Mouse (Mus musculus): Measurements from ENCODE around the gene Krt80. TPM values are rescaled to one million over a fixed set of nuclear protein-coding genes. Genes with fewer than 3 reads are reported as not detected.

The Krt80 gene
- total and polyA plus RNA-seq, 3 experiments = 2.2 to 3.2 (median 2.8) TPM

- intact Hi-C loops (cut with DNase I) = no loop called here
- DNase-seq = no peak
- no peak for TF ChIP-seq POLR2A (IDR thresholded peaks at IDR 0.05; ENCODE audit: insufficient read depth, low read depth, low read length)
- H3K27ac ChIP-seq = no peak overlapping the region
- no peaks in the 10 kb centered on the region for H3K79me2 ChIP-seq (replicated peaks; ENCODE audit: control insufficient read depth, insufficient read depth, low read length)
- no peak overlapping the region for H3K4me3 ChIP-seq
- H3K27me3 ChIP-seq (ENCODE audit: control insufficient read depth, insufficient read depth, low read length) = no peaks in the 10 kb centered on the region
- H3K9ac ChIP-seq (ENCODE audit: low read depth, low read length) = no peak overlapping the region
- no peaks in the 10 kb centered on the region for H3K36me3 ChIP-seq (ENCODE audit: control insufficient read depth, insufficient read depth, low read length)
- H3K4me1 ChIP-seq (ENCODE audit: control insufficient read depth, insufficient read depth, low read length) = peaks cover 5% of the 10 kb centered on the region
- 61% methylated on average over 7 of the region's 7 CpGs for WGBS
Observed at GRCm38 (mm10) chr15:101364891-101365671, 4.9 kb downstream of the Krt80 start.

GRCm38 (mm10) chr15:101364425-101364824, 5.5 kb downstream of the Krt80 start:
- no peaks in the 10 kb centered on the region for H3K79me2 ChIP-seq (replicated peaks; ENCODE audit: control insufficient read depth, insufficient read depth, low read length)
- H3K27me3 ChIP-seq (ENCODE audit: control insufficient read depth, insufficient read depth, low read length) = no peaks in the 10 kb centered on the region
- H3K9ac ChIP-seq (ENCODE audit: low read depth, low read length) = no peak overlapping the region
- intact Hi-C loops (cut with DNase I) = no loop called here
- H3K27ac ChIP-seq = no peak overlapping the region
- WGBS = 60% methylated on average over 6 of the region's 6 CpGs
- H3K4me1 ChIP-seq (ENCODE audit: control insufficient read depth, insufficient read depth, low read length) = peaks cover 3% of the 10 kb centered on the region; the same call in 1 of the 2 replicates
- no peaks in the 10 kb centered on the region for H3K36me3 ChIP-seq (ENCODE audit: control insufficient read depth, insufficient read depth, low read length)
- H3K4me3 ChIP-seq = no peak overlapping the region
- TF ChIP-seq POLR2A (IDR thresholded peaks at IDR 0.05; ENCODE audit: insufficient read depth, low read depth, low read length) = no peak
- no peak for TF ChIP-seq CTCF (IDR thresholded peaks at IDR 0.05)
- DNase-seq = no peak

- Histone ChIP-seq H3K27me3 (ENCODE audit: control insufficient read depth, insufficient read depth, low read length) (no peaks in the 10 kb centered on the region), H3K36me3 (ENCODE audit: control insufficient read depth, insufficient read depth, low read length) (no peaks in the 10 kb centered on the region), H3K4me1 (ENCODE audit: control insufficient read depth, insufficient read depth, low read length) (peaks cover 2% of the 10 kb centered on the region; the same call in 1 of the 2 replicates), H3K9ac (ENCODE audit: low read depth, low read length) (no peak overlapping the region), H3K79me2 (replicated peaks; ENCODE audit: control insufficient read depth, insufficient read depth, low read length) (no peaks in the 10 kb centered on the region), H3K4me3 (no peak overlapping the region), H3K27ac (no peak overlapping the region)
- intact Hi-C loops (cut with DNase I) = no loop called here
- no peak for DNase-seq
- WGBS = 82% methylated on average over 6 of the region's 6 CpGs
- TF ChIP-seq CTCF (IDR thresholded peaks at IDR 0.05) (no peak), POLR2A (IDR thresholded peaks at IDR 0.05; ENCODE audit: insufficient read depth, low read depth, low read length) (no peak), EP300 (IDR thresholded peaks at IDR 0.05; ENCODE audit: insufficient read depth, low read depth, low read length) (no peak)
Observed at GRCm38 (mm10) chr15:101363933-101364332, 6.0 kb downstream of the Krt80 start.

DNA sequence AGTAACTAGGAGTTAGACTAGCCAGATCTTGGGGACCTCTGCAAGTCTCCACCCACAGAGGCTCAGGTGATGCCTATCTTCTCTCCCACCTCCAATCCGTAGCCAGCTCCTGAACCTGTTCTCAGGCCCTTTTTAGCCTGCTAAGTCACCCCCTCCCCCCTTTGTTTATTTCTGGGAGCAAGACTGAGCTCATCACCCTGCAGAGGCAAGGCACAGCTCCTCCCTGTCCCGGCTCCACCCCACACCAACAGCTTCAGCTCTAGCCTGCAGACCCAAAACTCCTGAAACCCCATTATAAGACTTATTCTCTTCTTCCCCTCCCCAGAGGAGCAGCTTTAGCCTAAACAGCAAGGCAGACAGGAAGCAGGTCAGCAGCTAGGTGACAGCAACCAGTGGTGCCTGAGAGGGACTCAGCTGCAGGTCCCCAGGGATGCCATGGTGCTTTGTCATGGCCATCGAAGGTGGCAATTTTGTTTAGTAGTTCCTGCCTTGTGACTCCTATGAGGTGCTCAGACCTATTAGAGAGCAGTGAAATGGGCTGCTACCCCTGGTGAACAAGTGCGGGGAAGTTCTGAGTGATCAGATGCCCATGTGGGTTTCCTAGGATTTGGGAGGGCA, 7.5 kb downstream of the Krt80 start:
- intact Hi-C loops (cut with DNase I) = no loop called here
- Histone ChIP-seq H3K79me2 (replicated peaks; ENCODE audit: control insufficient read depth, insufficient read depth, low read length) (no peaks in the 10 kb centered on the region), H3K4me3 (no peak overlapping the region), H3K27ac (no peak overlapping the region), H3K36me3 (ENCODE audit: control insufficient read depth, insufficient read depth, low read length) (no peaks in the 10 kb centered on the region), H3K9ac (ENCODE audit: low read depth, low read length) (no peak overlapping the region), H3K27me3 (ENCODE audit: control insufficient read depth, insufficient read depth, low read length) (no peaks in the 10 kb centered on the region), H3K4me1 (ENCODE audit: control insufficient read depth, insufficient read depth, low read length) (no peaks in the 10 kb centered on the region; the same call in 1 of the 2 replicates)
- 74% methylated on average over 4 of the region's 4 CpGs for WGBS
- DNase-seq = no peak
- TF ChIP-seq POLR2A (IDR thresholded peaks at IDR 0.05; ENCODE audit: insufficient read depth, low read depth, low read length) = no peak
- no peak for TF ChIP-seq CTCF (IDR thresholded peaks at IDR 0.05)
- no peak for TF ChIP-seq EP300 (IDR thresholded peaks at IDR 0.05; ENCODE audit: insufficient read depth, low read depth, low read length)

DNA sequence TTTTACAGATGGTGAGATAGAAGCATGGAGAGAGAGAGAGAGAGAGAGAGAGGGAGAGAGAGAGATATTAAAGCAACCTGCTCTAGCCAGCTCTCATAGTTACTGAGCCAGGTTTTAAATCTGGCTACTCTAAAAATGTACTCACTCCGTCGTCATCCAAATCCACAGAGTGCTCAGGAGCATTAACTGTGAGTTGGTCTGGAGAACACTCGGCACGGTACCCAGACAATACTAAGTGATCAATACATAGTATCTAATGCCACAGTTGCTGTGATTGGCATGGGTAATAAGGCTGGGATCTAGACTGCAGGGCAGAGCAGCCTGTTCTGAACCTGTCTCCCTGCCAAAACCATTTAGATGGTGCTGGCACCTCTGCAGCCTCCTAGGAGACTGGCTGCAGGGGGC, 14.6 kb downstream of the Krt80 start:
- Histone ChIP-seq H3K4me3 (no peak overlapping the region), H3K4me1 (ENCODE audit: control insufficient read depth, insufficient read depth, low read length) (peaks cover 3% of the 10 kb centered on the region; the same call in 1 of the 2 replicates), H3K27ac (no peak overlapping the region), H3K79me2 (replicated peaks; ENCODE audit: control insufficient read depth, insufficient read depth, low read length) (no peaks in the 10 kb centered on the region), H3K27me3 (ENCODE audit: control insufficient read depth, insufficient read depth, low read length) (no peaks in the 10 kb centered on the region), H3K36me3 (ENCODE audit: control insufficient read depth, insufficient read depth, low read length) (no peaks in the 10 kb centered on the region), H3K9ac (ENCODE audit: low read depth, low read length) (no peak overlapping the region)
- DNase-seq = no peak
- TF ChIP-seq POLR2A (IDR thresholded peaks at IDR 0.05; ENCODE audit: insufficient read depth, low read depth, low read length) = no peak
- TF ChIP-seq CTCF (IDR thresholded peaks at IDR 0.05) = no peak
- no peak for TF ChIP-seq EP300 (IDR thresholded peaks at IDR 0.05; ENCODE audit: insufficient read depth, low read depth, low read length)
- WGBS = 61% methylated on average over 4 of the region's 4 CpGs
- intact Hi-C loops (cut with DNase I) = no loop called here

All from heart, adult 2 months (tissue).